Mouse (Mus musculus) heart, embryonic 16.5 days (tissue): ENCODE data around the gene D930048N14Rik. TPM values are rescaled to one million over a fixed set of nuclear protein-coding genes. Genes with fewer than 3 reads are reported as not detected.

Experiments
- ATAC-seq: fragments of 200-750 bp; cut with Nextera tagmentation; replicated peaks from 2 replicates; pipeline ENCODE4 v1.8.0; 2017; ENCODE audit warnings: moderate number of reproducible peaks; ENCODE audit not compliant: insufficient read depth, low FRiP score; ENCODE audit errors: extremely low read depth
- H3K27ac ChIP-seq: fragments of 300-500 bp; sonication (generic); 2 replicates; pipeline ENCODE4 v1.5.1; 2014; ENCODE audit warnings: mild to moderate bottlenecking, low read length, control low read depth, moderate library complexity
- H3K27me3 ChIP-seq: fragments of 300-500 bp; sonication (generic); 2 replicates; pipeline ENCODE4 v1.6.1; 2014; ENCODE audit warnings: low read length, mixed read lengths; ENCODE audit not compliant: control insufficient read depth, insufficient read depth
- H3K36me3 ChIP-seq: fragments of 300-500 bp; sonication (generic); 2 replicates; pipeline ENCODE4 v1.6.1; 2014; ENCODE audit not compliant: control insufficient read depth, insufficient read depth
- H3K4me1 ChIP-seq: fragments of 300-500 bp; sonication (generic); 2 replicates; pipeline ENCODE4 v1.6.1; 2014; ENCODE audit warnings: low read length, mixed read lengths; ENCODE audit not compliant: control insufficient read depth, insufficient read depth
- H3K4me2 ChIP-seq: fragments of 300-500 bp; sonication (generic); 2 replicates; pipeline ENCODE4 v1.6.1; 2014; ENCODE audit warnings: low read depth, mild to moderate bottlenecking, control low read depth, low read length
- H3K4me3 ChIP-seq: fragments of 300-500 bp; sonication (generic); 2 replicates; pipeline ENCODE4 v1.5.1; 2014; ENCODE audit warnings: mild to moderate bottlenecking, control low read depth, low read length
- H3K9ac ChIP-seq: fragments of 300-500 bp; sonication (generic); 2 replicates; pipeline ENCODE4 v1.6.1; 2014; ENCODE audit warnings: low read length, control low read depth
- H3K9me3 ChIP-seq: fragments of 300-500 bp; sonication (generic); replicated peaks from 2 replicates; pipeline ENCODE4 v1.6.1; 2016; ENCODE audit warnings: low read length; ENCODE audit not compliant: control insufficient read depth
- WGBS: fragments of 180-500 bp; shearing (Covaris S2); extraction: QIAGEN DNeasy Blood & Tissue Kit; methylation state at CpG from one replicate; pipeline ENCODE4 v1.1.7; 2014; 5-methylcytosine and 5-hydroxymethylcytosine counted together
- polyA plus RNA-seq: library from polyadenylated mRNA; unstranded; fragments of >200 nt; fragmentation: Nextera tagmentation; extraction: Ambion mirVana; gene quantifications from 2 replicates; pipeline ENCODE4 v1.2.1, GENCODE M21; 2015

D930048N14Rik gene
- polyA plus RNA-seq, 1 experiment from 2014 or later: 1.3 TPM

DNA sequence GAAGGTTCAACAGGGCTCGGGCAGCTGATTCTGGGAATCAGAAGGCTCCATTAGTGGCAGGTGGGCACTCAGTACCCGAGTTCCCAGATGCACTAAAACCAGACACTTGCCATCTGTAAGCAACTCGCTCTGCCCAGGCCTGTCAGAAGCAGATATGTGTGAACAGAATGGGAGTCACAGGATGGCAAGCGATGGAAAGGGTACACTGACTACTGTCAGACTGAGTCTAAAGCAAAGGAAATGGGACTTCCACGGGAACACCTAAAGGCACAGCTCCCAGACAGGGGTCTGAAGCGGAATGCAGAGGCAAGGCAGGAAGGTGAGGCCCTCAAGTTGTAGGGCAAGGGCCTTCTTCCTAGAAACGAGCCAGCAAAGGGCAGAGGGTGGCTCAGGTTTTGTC is 4.5 kb upstream of the D930048N14Rik start:
- no peak overlapping the region for H3K4me3 ChIP-seq
- peaks cover 35% of the 10 kb centered on the region for H3K4me1 ChIP-seq
- no peak for ATAC-seq
- no peaks in the 10 kb centered on the region for H3K27me3 ChIP-seq
- 73% methylated on average over 7 of the region's 7 CpGs for WGBS
- H3K4me2 ChIP-seq: peak overlapping the region; percentile 87; the same call in 1 of the 2 replicates
- H3K9me3 ChIP-seq: no peaks in the 10 kb centered on the region
- H3K27ac ChIP-seq: peak overlapping the region; percentile 84
- H3K36me3 ChIP-seq: peaks cover 15% of the 10 kb centered on the region
- H3K9ac ChIP-seq: no peak overlapping the region

DNA sequence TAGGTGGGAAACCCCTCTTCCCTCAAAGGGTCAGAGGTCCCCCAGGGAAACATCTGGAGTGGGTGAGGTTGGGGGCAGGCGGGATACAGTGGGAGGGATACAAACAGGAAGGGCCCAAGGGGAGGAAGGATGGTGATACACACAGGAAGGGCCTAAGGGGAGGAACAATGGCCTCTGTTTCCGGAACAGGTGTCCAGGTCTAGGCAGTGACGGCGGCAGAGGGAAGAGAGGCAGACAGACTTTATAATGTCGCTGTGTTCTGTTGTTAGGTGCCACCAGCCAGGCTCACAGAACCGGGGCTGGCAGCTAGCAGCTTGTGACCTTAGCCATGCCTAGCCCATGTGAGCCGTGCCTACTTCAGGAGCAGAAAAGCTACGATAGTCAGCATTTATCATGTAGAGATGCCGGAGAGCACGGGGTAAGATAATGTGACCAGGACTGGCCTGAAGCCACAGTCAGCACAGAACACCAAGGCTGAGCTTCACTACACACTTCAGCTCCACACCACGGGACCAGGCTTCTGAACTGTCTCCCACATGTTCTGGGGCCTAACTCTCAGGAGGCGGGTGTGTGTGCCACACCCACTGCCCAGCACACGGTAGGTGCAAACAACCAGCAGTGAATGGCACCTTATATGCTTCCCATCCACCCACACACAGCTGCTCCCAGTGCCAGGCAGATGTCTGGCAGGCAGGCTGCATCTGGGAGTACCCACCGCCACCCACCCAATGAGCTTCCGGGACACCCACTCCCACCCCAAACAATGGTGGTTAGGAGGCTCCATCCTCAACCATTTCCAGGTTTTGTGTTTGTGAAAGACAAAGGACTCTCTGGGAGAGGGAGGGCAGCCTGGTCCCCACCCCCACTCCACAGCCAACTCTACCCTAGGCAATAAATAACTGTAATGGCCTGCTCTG is 3.7 kb upstream of the D930048N14Rik start:
- H3K9ac ChIP-seq: peak overlapping the region; percentile 36
- 51% methylated on average over 15 of the region's 15 CpGs for WGBS
- H3K4me2 ChIP-seq: peak overlapping the region; percentile 87
- peaks cover 35% of the 10 kb centered on the region for H3K4me1 ChIP-seq
- H3K36me3 ChIP-seq: peaks cover 15% of the 10 kb centered on the region
- H3K4me3 ChIP-seq: peak overlapping the region; percentile 28
- no peaks in the 10 kb centered on the region for H3K9me3 ChIP-seq
- peak; percentile 24 for ATAC-seq
- no peaks in the 10 kb centered on the region for H3K27me3 ChIP-seq
- H3K27ac ChIP-seq: peak overlapping the region; percentile 84

DNA sequence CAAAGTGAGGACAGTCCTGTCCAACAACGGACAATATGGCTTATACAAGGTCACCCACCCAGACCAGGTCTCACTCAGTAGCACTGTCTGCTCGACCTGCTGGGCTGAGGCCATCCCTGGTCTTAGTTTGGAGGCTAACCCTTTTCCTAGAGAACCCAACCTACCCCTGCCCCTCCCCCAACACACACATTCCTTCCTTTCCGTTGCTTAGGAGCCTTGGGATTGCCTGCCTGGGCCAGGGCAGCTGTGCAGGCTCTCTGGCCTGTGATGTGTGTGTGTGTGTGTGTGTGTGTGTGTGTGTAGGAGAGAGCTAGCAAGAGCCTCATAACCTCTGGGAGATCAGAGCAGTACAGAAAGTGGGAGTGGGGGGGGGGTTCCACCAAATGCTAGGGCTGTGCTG is 2.2 kb upstream of the D930048N14Rik start:
- peaks cover 35% of the 10 kb centered on the region for H3K4me1 ChIP-seq

DNA sequence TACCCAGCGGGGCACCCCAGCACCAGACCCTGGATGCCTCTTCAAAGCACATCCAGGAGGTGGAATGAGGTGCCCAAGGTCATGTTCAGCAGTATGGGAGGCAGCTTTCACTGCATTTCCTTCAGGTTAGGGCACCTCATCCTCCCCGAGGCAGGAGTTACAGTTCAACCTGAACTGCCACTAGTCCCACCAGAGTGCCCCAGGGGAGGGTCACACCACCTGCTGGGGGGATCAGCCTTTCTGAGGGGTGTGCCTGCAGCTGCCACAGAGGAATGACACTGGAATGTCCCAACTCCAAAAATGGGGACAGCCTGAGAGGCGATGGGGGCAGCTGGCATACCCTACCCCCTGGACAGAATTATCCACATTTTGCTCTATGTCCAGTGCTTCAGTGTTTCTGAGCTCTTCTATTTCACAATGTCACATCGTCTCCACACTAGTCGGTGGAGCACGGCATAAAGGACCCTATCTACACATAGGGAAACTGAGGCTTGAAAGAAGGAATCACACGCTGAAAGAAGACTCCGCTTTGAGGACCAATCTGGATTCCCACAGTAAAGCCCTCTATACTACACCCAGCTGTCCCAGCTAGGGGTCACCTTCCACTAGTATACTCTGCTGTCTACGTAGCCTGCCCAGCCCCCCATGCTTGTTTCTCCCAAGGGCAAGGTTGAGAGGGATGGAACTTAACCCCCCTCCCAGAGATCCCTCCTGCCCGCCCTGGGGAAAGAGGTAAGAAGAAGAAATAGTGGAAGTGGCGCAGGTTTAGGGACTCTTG is 1.5 kb upstream of the D930048N14Rik start:
- Histone ChIP-seq H3K4me2 (peak overlapping the region; percentile 87), H3K4me1 (peaks cover 33% of the 10 kb centered on the region), H3K36me3 (peaks cover 4% of the 10 kb centered on the region; the same call in 1 of the 2 replicates), H3K9me3 (no peaks in the 10 kb centered on the region), H3K9ac (peak overlapping the region; percentile 73), H3K27me3 (no peaks in the 10 kb centered on the region), H3K27ac (peak overlapping the region; percentile 40), H3K4me3 (peak overlapping the region; percentile 65)
- 37% methylated on average over 11 of the region's 11 CpGs for WGBS
- no peak for ATAC-seq

More for the DNA sequence above, 2.2 kb upstream of the D930048N14Rik start:
- ATAC-seq: no peak
- peak overlapping the region; percentile 87 for H3K4me2 ChIP-seq
- 17% methylated on average over 3 of the region's 3 CpGs for WGBS
- no peaks in the 10 kb centered on the region for H3K9me3 ChIP-seq
- peak overlapping the region; percentile 73 for H3K9ac ChIP-seq
- peak overlapping the region; percentile 28 for H3K27ac ChIP-seq
- H3K4me3 ChIP-seq: peak overlapping the region; percentile 65
- peaks cover 10% of the 10 kb centered on the region for H3K36me3 ChIP-seq
- no peaks in the 10 kb centered on the region for H3K27me3 ChIP-seq

DNA sequence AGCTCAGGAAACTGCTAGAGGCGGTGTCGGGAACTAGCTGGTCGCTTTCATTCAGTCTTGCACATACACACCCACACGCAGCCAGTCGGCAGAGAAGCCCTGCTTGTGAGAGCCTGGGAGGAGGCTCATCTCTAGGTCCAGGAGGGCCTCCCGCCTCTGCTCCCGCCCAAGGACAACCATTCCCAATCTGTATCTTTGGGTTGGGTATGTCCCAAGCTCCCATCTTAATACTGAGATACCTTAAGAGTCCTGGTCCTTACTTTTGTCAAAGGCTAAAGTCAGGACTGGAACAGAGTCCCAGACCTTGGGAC is 910 bp upstream of the D930048N14Rik start:
- Histone ChIP-seq H3K4me2 (peak overlapping the region; percentile 87), H3K27me3 (no peaks in the 10 kb centered on the region), H3K4me3 (peak overlapping the region; percentile 65), H3K9me3 (no peaks in the 10 kb centered on the region), H3K27ac (peak overlapping the region; percentile 40), H3K36me3 (0 out of 2 replicates have a peak, but pooled peaks cover 2% of the 10 kb centered on the region), H3K4me1 (peaks cover 33% of the 10 kb centered on the region), H3K9ac (peak overlapping the region; percentile 73)
- ATAC-seq: no peak
- WGBS: 5% methylated on average over 7 of the region's 7 CpGs

DNA sequence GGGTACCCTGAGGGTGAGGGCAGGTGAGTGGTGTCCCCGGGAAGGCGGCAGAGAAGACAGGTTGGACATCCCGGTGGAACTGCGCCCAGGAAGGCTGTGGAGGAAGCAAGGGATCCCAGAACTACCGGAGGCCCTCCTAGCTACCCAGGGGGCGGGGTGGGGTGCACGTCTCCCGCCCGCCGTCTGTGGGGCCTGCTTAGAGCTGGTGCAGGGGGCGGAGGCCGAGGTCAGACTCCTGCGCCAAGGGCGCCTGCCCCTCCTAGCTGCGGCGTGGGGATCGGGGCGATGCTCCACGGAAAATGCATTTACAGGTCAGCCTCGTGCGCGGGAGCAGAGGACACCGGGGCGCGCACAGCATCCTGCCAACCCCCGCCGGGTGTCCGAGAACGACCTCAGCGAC is 493 bp upstream of the D930048N14Rik start:
- Histone ChIP-seq H3K4me1 (peaks cover 32% of the 10 kb centered on the region), H3K27ac (peak overlapping the region; percentile 49), H3K9me3 (no peaks in the 10 kb centered on the region), H3K36me3 (no peaks in the 10 kb centered on the region), H3K4me2 (peak overlapping the region; percentile 87), H3K9ac (peak overlapping the region; percentile 73), H3K27me3 (no peaks in the 10 kb centered on the region), H3K4me3 (peak overlapping the region; percentile 65)
- whole genome bisulfite sequencing: under 1% methylated on average over 30 of the region's 30 CpGs
- 0 out of 2 replicates have a peak, but pooled peaks have one; percentile 10 for ATAC-seq

DNA sequence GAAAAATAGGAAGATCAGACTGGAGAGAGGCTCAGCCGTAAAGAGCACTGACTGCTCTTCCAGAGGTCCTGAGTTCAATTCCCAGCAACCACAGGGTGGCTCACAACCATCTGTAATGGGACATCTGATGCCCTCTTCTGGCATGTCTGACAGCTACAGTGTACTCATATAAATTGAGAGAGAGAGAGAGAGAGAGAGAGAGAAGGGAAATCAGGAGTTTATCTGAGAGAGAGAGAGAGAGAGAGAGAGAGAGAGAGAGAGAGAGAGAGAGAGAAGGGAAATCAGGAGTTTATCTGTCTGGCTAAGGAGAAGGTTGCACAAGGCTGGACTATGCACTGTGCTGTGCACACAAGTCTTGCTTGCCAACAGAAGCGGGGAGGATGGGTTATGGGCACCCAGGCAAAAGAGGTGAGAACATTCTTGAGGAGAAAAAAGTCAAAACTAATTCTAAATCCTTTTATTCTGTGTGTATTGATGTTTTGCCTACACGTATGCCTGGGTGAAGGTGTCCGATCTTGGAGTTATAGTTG is 2.2 kb downstream of the D930048N14Rik start:
- ATAC-seq: no peak
- no peak overlapping the region for H3K9ac ChIP-seq
- no peaks in the 10 kb centered on the region for H3K36me3 ChIP-seq
- H3K27ac ChIP-seq: no peak overlapping the region
- no peak overlapping the region for H3K4me3 ChIP-seq
- no peak overlapping the region for H3K4me2 ChIP-seq
- 89% methylated on average over 4 of the region's 4 CpGs for WGBS
- no peaks in the 10 kb centered on the region for H3K9me3 ChIP-seq
- peaks cover 20% of the 10 kb centered on the region for H3K4me1 ChIP-seq
- H3K27me3 ChIP-seq: no peaks in the 10 kb centered on the region

DNA sequence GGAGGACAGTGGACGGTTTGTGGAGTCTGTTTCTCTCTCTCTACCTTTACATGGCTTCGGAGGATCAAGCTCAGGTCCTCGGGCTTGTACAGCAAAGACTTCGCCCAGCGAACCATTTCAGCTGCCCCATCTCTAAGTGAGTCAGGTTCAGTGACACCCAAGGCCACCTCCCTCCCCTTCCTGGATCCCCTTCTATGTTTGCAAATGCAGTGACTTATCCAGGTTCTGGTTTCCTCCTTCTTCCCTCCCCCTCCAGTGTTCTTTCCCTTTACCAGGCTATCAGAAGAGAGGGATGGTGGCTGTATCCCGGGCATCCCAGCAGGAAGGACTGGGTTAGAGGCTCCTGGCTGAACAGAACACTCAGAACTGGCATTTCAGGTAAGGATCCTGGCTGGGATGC is 3.0 kb downstream of the D930048N14Rik start:
- H3K36me3 ChIP-seq: no peaks in the 10 kb centered on the region
- WGBS: 80% methylated on average over 6 of the region's 6 CpGs
- H3K4me3 ChIP-seq: no peak overlapping the region
- no peak overlapping the region for H3K9ac ChIP-seq
- H3K27me3 ChIP-seq: no peaks in the 10 kb centered on the region
- H3K4me1 ChIP-seq: peaks cover 22% of the 10 kb centered on the region
- no peak overlapping the region for H3K27ac ChIP-seq
- no peak overlapping the region for H3K4me2 ChIP-seq
- no peaks in the 10 kb centered on the region for H3K9me3 ChIP-seq
- ATAC-seq: no peak
